ENCODE assay signal across 15 mouse cellular contexts in the genomic region with DNA sequence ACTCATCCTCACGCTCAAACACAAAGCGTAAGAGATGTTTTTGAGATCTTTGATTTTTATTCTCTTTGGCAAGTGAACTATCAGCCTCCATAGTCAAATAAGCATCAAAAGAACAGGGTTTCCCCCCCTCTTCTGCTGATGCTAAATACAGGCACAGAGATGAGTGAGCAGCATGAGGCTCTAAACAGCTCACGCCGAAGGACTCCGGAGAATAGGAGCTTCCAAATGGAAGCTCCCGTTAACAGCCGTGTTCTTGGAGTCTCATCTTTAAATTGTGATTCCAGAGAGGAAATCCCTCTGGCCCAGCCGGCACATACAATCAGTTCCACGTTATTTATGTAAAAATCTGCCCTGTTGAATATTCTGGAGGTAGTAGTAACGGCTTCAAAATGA.
"Had no signal": no experiment of that assay in that cellular context is flagged by ENCODE, and none has a peak within 500 bp of the region (broad histone marks: within the 10 kb centered on the region; RNA-seq: fewer than 3 reads in every experiment).

No protein-coding gene starts in this region.

- H3K27ac ChIP-seq: layer of hippocampus, adult 2 months; liver, embryonic 12.5 days; neural tube, embryonic 15.5 days had no signal

- H3K4me1 ChIP-seq: liver, embryonic 12.5 days had no signal

- H3K4me3 ChIP-seq: layer of hippocampus, adult 2 months; limb, embryonic 15.5 days; liver, embryonic 12.5 days; myocyte; neural tube, embryonic 15.5 days had no signal

- ATAC-seq: liver, embryonic 12.5 days had no signal

- H3K9ac ChIP-seq: liver, embryonic 12.5 days; lung, embryonic 14.5 days; neural tube, embryonic 15.5 days had no signal

- H3K9me3 ChIP-seq: limb, embryonic 15.5 days; liver, embryonic 12.5 days; neural tube, embryonic 15.5 days had no signal

- H3K27me3 ChIP-seq: limb, embryonic 15.5 days; liver, embryonic 12.5 days; neural tube, embryonic 15.5 days had no signal

- DNase-seq: kidney, adult 11 months; kidney, postnatal 10 days; kidney, postnatal 4 days; lung, embryonic 14.5 days; lung, postnatal 10 days; lung, postnatal 4 days; right cerebral cortex, adult 18-20 months; right cerebral cortex, postnatal 25 days; thymus, adult 18-20 months; thymus, postnatal 25 days had no signal

- H3K4me2 ChIP-seq: liver, embryonic 12.5 days; lung, embryonic 14.5 days; neural tube, embryonic 15.5 days had no signal

- H3K36me3 ChIP-seq: limb, embryonic 15.5 days; liver, embryonic 12.5 days; neural tube, embryonic 15.5 days had no signal
